Mouse (Mus musculus) adrenal gland, adult 8-10 months (tissue): ENCODE measurements around the gene Sugp1. TPM values are rescaled to one million over a fixed set of nuclear protein-coding genes. Genes with fewer than 3 reads are reported as not detected.
A peak's percentile ranks its signal among the peaks of the same experiment; 100 is the strongest.
"Not testable (repeated sequence)": the region's sequence is repeated elsewhere in the genome, so short reads cannot be mapped to it uniquely, and the experiment has no call there.

Experiments
- DNase-seq: peaks from one replicate; pipeline ENCODE4 v3.0.0; 2022
- total RNA-seq, 4 experiments: library from RNA; stranded (reverse); gene quantifications; 2 replicates each; pipeline ENCODE4 v1.2.4; 2022

The Sugp1 gene
- total RNA-seq = 10 to 100 TPM; 31.6 to 53.3 (median 39.2) TPM

- DNase-seq = peak; percentile 92
These were observed at the start of gene Sugp1, which contains the start of gene Mau2 for GRCm38 (mm10) chr8:70042583-70043455. Gene Sugp1 (plus strand): TSS chr8:70042813. Gene Mau2 (minus strand): TSS chr8:70042734.

- DNase-seq = no peak
These were observed 47.2 kb upstream of the Sugp1 start for GRCm38 (mm10) chr8:69995422-69995775.

- DNase-seq = peak; percentile 100
These were observed 46.6 kb upstream of the Sugp1 start, which contains the start of gene Gatad2a for GRCm38 (mm10) chr8:69995776-69996588. Gene Gatad2a (minus strand): TSS chr8:69996384.

DNA sequence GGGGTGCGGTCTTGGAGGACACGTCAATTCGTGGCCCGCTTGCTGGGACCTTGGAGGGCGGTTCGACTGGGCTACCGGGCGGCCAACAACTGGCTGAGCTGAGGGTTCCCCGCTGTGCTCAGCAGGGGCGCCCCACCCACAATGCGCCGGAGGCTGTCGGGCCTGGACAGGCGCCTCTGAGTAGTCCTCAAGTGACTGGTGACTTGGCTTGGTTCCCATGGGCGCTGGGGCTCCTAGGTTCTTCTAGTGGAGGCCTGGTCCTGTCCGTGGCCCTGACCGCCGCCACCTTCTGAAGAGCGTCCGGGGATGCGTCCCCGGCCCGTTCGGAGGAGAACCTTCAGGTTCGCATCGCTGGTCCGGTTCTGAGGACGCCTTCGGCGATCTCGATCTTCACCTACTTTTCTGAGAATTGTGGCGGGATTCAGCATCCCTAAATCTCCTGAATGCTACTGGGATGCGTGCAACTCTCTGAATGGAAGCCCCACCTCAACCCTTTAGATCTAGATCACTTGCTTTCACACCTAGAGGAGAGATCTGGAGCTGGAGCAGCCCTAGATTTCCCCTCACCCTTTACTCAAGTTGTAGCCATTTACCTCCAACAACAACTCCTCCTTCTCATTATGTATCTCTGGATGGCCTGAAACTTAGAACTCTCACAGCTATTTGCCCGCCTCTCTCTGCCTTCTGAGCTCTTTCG is 45.9 kb upstream of the Sugp1 start:
- no peak for DNase-seq

DNA sequence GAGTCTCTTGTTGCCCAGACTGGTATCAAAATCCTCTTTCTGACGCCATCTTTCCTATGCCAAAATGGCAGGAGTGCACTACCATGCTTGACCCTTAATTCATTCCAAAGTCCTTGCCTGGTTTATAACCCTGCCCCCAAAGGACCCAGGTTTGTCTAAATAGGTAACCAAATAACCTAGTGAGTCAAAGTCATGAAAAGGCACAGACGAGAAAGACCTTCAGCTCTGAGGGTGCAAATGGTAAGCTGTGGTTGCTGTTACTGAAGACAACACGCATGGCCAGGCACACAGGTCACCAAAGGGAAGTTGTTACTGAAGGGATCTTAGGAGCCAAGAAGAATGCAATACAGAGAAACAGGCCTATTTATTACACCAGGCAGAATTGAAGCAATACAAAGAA is 43.9 kb upstream of the Sugp1 start:
- no peak for DNase-seq

DNA sequence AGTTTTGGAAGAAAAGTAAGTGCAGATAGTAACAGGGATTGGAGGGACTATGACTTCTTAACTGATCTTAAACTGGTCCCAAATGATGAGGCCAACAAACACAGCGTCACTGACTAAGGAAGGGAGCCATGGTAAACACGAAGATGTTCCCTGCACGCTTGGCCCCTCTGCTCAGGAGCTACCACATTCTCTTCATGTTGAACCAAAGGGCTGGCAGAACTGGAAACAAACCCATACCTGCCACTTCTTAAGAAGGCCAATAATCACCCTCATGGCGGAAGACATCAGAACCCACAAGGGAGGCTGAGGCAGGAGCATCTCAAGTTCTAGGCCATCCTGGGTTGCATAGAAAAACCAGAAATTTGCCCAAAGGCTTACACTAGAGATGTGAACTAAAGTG is 43.4 kb upstream of the Sugp1 start:
- no peak for DNase-seq

DNA sequence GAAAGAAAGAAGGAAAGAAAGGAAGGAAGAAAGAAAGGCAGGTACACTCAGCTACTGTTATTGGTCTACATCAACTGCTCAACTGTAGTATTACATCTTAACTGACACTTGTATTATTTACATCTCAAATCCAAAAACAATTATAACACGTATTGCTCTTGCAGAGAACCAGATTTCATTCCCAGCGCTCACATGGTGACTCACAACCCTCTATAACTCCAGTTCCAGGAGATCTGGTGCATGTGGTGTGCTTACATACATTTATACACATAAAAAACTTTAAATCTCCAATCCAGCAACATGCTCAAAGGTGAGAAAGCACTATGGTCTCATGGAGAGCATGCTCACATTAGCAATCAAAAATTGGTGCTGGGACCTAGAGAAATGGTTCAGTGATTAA is 42.4 kb upstream of the Sugp1 start:
- DNase-seq = no peak

GRCm38 (mm10) chr8:70001176-70001891 is 41.3 kb upstream of the Sugp1 start:
- peak; percentile 40 for DNase-seq

DNA sequence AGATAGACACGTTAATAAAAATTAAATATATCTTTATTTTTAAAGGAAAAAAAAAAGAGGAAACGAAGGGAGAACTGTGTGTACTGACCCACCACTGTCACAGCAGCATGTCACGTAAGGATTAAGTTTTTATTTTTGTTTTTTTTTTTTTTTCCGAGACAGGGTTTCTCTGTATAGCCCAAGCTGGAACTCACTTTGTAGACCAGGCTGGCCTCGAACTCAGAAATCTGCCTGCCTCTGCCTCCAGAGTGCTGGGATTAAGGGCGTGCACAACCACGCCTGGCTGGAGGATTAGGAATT is 40.8 kb upstream of the Sugp1 start:
- DNase-seq = not testable (repeated sequence)

GRCm38 (mm10) chr8:70003204-70003657 is 39.4 kb upstream of the Sugp1 start:
- no peak for DNase-seq

DNA sequence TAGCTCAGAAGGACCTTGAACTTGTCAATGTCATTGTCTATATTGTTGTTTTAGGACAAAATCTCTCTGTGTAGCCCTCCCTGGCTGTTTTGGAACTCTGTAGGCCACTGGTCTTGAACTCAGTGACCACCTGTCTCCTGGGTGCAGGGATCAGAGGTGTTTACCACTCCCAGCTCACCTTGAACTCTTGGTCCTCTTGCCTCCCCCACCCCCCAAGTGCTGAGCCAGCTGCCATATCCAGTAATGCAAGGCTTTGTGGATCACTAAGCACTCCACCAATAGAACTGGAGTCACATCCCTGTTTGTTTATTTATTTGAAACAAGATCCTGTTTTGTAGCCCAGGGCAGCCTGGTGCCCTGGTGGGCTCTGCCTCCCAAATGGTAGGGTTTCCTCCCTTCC is 38.3 kb upstream of the Sugp1 start:
- no peak for DNase-seq

DNA sequence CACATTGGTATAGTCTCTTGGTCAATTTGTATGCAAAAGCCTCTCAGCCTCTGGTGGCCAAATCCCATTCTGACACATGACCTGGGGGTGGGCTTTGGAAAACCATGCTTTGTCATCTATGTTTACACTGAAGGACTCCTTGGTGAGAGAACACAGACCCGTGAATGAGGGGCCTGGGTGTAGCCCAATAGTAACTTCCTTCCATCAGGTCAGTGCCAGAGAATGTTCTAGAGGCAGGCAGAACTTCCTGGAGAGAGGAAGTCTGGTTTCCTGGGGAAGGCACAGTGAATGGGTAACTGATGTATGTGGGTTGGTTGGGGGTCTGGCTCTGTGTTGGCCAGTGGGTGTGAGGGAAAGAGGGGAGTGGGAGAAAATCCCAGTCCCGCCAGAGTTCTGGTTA is 37.4 kb upstream of the Sugp1 start:
- DNase-seq = no peak

DNA sequence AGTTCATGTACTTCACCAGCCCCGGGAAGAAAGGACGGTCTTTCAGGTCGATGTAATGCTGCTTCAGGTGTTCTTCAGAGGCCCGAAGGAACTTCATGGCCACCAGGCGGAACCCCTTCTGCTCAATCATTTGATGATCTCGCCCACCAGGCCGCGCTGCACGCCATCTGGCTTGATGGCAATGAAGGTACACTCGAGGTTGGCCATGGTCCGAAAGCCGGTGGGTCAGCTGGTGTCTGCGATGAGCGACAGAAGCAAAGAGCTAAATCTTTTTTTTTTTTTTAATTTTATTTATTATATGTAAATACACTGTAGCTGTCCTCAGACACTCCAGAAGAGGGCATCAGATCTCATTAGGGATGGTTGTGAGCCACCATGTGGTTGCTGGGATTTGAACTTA is 31.8 kb upstream of the Sugp1 start:
- DNase-seq = not testable (repeated sequence)

DNA sequence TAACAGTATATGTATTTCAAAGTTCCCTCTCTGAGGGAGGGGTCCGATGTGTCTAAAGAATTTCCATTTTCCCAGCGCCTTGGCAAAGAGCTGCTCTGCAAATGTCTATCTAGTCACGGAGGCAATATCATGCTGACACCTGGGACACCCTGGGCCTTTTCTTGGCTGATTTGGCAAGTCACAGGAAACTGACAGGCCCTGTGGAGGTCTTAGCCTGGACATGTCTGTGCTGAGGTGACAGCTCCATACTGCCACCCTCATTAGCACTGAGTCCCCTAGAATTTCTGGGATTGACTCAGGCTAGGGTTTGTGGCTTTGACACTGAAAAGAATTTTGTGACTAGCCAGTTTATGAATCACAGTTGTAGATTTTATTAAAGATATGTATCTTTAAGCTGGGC is 30.3 kb upstream of the Sugp1 start:
- no peak for DNase-seq

- DNase-seq = no peak
These were observed 29.9 kb upstream of the Sugp1 start for GRCm38 (mm10) chr8:70012763-70013162.

DNA sequence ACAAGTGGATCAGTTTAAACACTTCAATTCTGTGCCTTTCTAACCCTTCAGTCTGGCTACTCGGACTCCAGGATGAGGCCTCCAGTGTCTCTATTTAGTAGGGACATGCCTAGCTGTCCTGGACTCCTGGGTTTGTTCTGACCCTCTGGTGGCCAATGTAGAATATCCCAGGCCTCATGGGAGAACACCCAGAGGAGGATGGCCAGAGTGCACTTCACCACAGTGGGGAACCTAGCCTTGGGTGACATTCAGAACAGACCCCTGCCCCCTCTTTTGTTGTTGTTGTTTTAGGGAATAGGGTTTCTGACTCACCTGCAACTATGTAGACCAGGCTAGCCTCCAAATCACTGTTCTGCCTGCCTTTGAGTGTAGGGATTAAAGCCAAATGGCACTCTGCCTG is 27.6 kb upstream of the Sugp1 start:
- no peak for DNase-seq

- DNase-seq = no peak
These were observed 19.0 kb upstream of the Sugp1 start for GRCm38 (mm10) chr8:70023596-70023995.

GRCm38 (mm10) chr8:70026151-70026550 is 16.5 kb upstream of the Sugp1 start:
- no peak for DNase-seq

DNA sequence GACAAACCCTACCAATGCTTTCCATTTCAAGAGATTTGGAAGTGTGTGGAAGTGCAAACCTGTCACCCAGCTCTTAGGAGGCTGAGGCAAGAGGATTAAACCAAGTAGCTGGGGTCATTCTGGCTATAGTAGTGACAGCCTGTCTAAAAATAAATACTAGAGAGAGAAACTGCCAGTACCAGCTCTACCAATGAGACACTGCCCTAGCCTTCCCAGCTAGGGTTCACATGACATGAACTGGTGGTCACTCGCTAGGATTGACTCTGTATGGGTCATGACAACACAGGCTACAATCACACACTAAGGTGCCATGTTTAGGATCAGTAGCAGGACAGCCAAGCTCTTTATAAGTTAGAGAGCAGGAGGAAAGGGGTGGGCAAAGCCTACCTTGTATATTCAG is 12.4 kb upstream of the Sugp1 start:
- no peak for DNase-seq

GRCm38 (mm10) chr8:70037994-70038393 is 4.6 kb upstream of the Sugp1 start:
- no peak for DNase-seq

DNA sequence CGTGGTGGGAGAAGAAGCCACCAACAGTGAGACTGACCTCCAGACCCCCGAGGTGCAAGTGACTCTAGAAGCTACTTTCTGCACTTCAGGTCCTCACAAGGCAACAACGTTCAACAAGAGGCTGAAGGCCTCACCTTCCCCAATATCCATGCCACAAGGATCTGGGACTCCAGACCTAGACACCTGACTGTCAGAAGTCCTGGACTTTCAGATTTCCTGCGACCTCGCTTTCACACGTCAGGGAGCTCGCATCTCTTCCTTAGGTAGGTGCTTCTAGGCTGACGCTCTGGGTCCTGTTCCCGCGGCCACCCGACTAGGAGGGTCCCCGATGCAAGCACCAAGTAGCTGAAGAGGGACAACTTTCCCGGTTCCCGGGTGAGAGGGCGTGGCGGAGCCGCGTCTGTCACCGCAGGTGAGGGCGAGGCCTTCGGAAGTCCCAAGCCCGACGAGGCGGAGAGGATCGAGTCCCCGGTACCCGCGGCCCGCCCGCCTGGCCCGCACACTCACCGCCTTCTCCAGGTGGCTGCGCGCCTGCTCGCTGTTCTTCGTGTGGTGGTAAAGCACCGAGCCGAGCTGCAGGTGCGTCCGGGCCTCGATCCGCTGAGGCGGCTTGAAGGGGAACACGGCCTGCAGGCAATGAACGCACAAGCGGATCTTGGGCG is 597 bp upstream of the Sugp1 start:
- DNase-seq = peak; percentile 30

- DNase-seq = no peak
These were observed 1.4 kb downstream of the Sugp1 start for GRCm38 (mm10) chr8:70043996-70044395.
